Mouse (Mus musculus) layer of hippocampus, adult 2 months (tissue): ENCODE results near the gene 1810049J17Rik. TPM values are rescaled to one million over a fixed set of nuclear protein-coding genes. Genes with fewer than 3 reads are reported as not detected.

Experiments used
- DNase-seq, 2 experiments: peaks; one replicate each; pipeline ENCODE4 v3.0.0; 2022; ENCODE audit warnings: low spot score in 2 of 2
- H3K27ac ChIP-seq: fragments of 200-600 bp; 2 replicates; pipeline ENCODE4 v1.8.1; 2022
- H3K4me3 ChIP-seq: fragments of 200-600 bp; 2 replicates; pipeline ENCODE4 v1.8.1; 2022; ENCODE audit warnings: mild to moderate bottlenecking
- CTCF ChIP-seq: fragments of 200-600 bp; conservative IDR thresholded peaks from 2 replicates; pipeline ENCODE4 v1.8.1; 2022; ENCODE audit warnings: antibody characterized with exemption, mild to moderate bottlenecking, moderate library complexity
- total RNA-seq, 2 experiments: library from RNA; stranded (reverse); gene quantifications; 2 replicates each; pipeline ENCODE4 v1.2.3; 2021

Gene 1810049J17Rik
- total RNA-seq, 2 experiments from 2014 or later = 0.95 to 1.2 TPM

DNA sequence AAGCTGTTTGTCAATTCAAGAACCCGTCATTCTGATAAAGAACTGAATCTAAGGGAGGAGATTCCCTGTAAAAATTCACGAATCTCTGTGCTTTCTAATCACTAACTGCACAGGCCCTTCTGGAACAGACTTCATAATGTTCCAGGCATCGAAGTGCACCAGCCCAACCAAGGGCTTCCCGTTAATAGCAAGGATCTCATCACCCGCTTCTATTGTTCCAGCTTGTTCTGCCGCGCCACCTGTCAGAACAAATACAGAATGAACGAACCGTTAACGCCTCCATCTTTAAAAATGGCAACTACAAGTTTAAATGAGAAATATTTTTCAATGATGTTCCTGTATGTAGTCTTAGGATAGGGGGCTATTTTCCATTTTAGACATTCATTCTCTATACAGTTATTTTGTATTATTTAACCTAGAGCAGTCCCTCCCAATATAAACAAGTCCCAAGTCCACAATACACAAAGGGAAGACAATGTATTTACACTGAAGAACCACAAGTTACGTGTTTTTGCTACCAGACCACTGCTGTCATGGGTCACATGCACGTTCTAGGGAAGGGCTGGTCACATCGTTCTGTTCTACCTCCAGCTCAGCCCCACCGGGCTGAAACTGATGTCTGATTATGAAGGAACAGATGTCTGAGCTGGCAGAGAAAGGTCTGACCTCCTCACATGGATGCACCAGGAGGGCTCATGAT is 40.5 kb upstream of the 1810049J17Rik start:
- H3K4me3 ChIP-seq = no peak overlapping the region
- TF ChIP-seq CTCF = 0 out of 2 replicates have a peak, but pooled peaks have one; percentile 11
- peak overlapping the region; percentile 85 for H3K27ac ChIP-seq
- peak; percentile 48 to 52 for DNase-seq

DNA sequence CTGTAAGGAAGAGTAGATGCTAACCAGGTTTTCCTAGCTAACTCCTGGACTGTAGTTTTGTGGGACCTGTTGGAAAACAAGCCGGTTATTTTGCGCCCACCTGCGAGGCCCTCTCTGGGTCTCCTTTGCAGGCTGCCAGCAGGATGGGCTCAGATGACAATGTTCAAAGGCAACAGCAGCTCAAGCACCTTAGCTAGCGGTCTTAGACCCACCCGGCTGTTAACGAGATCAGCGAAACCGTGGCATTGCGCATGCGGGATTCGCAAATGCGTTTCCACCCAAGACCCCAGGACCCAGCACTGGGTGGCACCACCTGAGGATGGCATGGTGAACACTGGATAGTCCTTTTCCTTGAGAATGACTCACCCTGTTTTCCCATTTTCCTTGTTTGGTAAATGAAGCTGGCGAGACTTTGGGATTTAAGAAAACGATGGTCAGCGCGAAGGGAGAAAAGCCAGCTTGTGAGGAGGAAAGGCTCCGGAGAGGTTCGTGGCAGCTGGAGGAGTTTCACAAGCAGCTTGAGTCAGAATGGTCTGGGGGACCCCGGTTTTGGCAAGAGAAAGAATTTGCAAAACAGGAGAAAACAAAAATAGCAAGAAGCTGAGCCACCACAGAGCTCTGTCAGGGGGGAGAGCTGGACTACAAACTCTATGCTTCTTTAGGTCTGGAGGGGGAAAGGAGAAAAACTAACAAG is 39.0 kb upstream of the 1810049J17Rik start:
- Histone ChIP-seq H3K27ac (peak overlapping the region; percentile 85; the same call in 1 of the 2 replicates), H3K4me3 (no peak overlapping the region)
- no peak for TF ChIP-seq CTCF
- DNase-seq = no peak

DNA sequence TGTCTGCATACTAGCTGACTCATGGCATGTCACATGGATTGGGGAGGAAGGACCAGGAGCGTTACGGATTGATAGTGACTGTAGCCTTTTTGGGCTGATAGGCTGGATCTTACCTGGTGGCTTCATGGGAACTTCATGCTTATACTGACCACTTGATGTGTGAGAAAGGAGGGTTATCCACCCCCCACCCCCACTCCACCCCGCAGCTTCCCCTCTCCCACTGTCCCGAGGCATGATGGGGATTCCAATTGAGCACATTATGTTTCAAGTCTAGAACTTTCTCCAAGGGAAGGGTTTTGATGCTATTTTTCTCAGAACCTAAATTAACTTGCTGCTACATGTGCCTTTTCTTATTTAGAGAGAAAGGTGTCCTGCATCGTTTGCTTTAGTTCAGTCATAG is 36.7 kb upstream of the 1810049J17Rik start:
- Histone ChIP-seq H3K27ac (no peak overlapping the region), H3K4me3 (no peak overlapping the region)
- DNase-seq = no peak
- TF ChIP-seq CTCF = no peak

DNA sequence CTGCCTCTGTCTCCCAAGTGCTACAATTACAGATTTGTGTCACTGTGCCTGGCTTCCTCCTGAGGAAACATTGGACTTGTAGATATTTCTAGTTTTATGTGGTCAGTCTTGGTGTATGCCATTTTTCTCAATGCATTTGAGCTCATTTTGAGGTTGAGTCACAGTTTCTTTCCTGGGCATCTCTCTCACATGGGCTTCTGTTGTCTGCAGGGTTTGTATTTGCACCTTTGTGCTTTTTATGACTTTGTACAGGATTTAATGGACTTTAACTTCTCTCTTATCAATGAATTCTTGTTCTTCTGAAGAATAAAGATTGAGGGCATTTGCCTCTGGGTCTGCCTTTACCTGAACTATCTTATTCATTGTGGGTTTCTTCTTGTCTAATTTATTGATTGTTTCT is 35.8 kb upstream of the 1810049J17Rik start:
- TF ChIP-seq CTCF = no peak
- Histone ChIP-seq H3K27ac (no peak overlapping the region), H3K4me3 (no peak overlapping the region)
- no peak for DNase-seq

DNA sequence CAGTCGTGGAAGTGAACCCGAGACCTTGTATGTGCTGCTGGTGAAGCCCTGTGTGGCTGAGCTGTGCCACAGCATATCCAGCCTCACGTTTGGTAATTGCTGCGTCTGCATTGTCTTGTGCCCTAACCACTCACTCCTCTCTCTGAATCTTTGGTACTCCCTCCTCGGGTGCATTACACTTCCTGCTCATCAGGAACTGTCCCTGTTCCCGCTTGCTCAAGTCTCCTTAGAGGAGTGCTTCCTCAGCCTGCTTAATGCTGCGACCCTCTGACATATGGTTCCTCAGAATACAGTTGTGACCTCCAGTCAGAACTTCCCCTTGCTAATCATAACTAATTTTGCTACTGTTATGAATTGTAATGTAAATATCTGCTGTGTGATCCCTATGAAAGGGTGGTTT is 34.2 kb upstream of the 1810049J17Rik start:
- no peak for DNase-seq
- TF ChIP-seq CTCF = no peak
- Histone ChIP-seq H3K27ac (no peak overlapping the region), H3K4me3 (no peak overlapping the region)

- Histone ChIP-seq H3K27ac (no peak overlapping the region), H3K4me3 (no peak overlapping the region)
- no peak for TF ChIP-seq CTCF
- DNase-seq = no peak
These were observed 33.6 kb upstream of the 1810049J17Rik start for GRCm38 (mm10) chr15:12355261-12355660.

DNA sequence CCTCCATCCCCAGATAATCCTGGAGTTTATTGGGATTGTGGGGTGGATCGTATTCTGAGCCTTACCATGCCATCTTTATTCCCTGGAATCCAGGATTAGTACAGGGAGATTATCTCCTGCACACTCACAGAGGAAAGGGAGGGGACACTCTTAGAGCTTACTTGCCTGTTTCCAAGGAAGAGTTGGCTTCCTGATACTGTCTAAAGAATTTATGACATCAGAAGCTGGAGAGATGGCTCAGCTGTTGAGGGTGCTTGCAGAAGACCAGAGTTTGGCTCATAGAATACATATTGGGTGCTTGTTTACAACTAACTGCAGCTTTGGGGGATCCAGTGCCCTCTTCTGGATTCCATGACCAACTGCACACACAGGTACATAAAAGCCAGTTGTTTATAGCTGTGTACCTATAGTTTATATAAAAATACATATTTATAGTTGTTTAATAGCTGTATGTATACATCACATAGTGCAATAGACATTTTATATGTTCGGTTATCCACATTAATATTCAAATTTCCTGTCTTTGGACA is 32.6 kb upstream of the 1810049J17Rik start:
- peak; percentile 50 for TF ChIP-seq CTCF
- no peak overlapping the region for H3K4me3 ChIP-seq

GRCm38 (mm10) chr15:12351470-12351869 is 29.8 kb upstream of the 1810049J17Rik start:
- no peak for TF ChIP-seq CTCF
- H3K4me3 ChIP-seq = no peak overlapping the region
- H3K27ac ChIP-seq = no peak overlapping the region
- DNase-seq = no peak

More for the DNA sequence above, 32.6 kb upstream of the 1810049J17Rik start:
- no peak for DNase-seq
- no peak overlapping the region for H3K27ac ChIP-seq

GRCm38 (mm10) chr15:12349840-12350239 is 28.1 kb upstream of the 1810049J17Rik start:
- no peak for DNase-seq
- H3K4me3 ChIP-seq = no peak overlapping the region
- H3K27ac ChIP-seq = no peak overlapping the region
- TF ChIP-seq CTCF = no peak

- DNase-seq = no peak
- no peak overlapping the region for H3K27ac ChIP-seq
- no peak overlapping the region for H3K4me3 ChIP-seq
- TF ChIP-seq CTCF = no peak
These were observed 27.3 kb upstream of the 1810049J17Rik start for GRCm38 (mm10) chr15:12348950-12349349.

DNA sequence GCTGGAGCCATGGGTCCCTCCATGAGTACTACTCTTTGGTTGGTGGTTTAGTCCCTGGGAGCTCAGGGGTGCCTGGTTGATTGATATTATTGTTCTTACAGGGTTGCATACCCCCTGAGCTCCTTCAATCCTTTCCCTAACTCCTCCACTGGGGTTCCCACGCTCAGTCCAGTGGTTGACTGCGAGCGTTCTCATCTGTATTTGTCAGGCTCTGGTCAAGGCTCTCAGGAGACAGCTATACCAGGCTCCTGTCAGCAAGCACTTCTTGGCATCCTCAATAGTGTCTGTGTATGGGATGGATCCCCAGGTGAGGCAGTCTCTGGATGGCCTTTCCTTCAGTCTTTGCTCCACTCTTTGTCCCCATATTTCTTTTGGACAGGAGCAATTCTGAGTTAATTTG is 25.2 kb upstream of the 1810049J17Rik start:
- H3K4me3 ChIP-seq = no peak overlapping the region
- no peak for DNase-seq
- no peak for TF ChIP-seq CTCF
- H3K27ac ChIP-seq = no peak overlapping the region

GRCm38 (mm10) chr15:12341401-12341758 is 19.7 kb upstream of the 1810049J17Rik start:
- DNase-seq = no peak
- no peak for TF ChIP-seq CTCF
- Histone ChIP-seq H3K27ac (no peak overlapping the region), H3K4me3 (no peak overlapping the region)

DNA sequence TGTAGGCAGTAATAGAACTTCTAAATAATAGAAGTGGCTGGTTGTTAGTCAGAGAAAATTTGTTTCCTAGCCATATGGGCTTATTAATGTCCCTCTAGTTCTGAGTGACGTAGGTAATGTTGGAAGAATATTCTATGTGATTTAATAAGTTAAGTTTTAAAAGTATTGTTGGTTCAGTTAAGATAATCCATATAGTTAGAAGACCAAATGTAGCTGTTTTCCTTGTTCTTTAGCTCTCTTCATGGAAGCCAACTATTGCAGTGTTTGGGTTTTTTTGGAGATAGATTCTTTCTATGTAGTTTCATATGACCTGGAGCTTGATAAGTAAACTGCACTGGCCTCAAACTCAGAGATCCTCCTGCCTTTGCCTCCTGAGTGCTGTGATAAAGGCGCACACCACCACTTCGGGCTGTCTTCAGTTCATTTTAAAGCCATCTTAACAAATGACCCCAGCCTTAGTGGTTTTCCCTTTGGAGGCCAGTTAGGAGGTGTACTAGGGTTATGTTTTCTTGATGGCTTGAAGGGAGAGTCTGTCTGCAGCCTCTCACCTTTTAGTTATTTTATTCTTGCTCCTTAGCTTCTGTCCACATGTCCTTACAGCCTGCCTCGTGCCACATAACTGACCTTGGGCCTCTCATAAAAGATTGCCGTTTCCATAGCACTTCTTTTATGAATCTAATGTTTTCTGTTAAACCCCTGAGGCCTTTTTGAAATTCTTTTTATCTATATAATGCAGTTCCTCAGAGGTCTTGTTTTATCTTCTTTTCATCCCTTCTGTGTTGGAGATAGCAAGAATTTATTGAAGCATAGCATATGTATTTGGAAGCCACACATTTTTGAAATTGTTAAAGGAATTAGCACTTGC is 19.1 kb upstream of the 1810049J17Rik start:
- no peak for DNase-seq
- TF ChIP-seq CTCF = no peak
- H3K27ac ChIP-seq = no peak overlapping the region
- no peak overlapping the region for H3K4me3 ChIP-seq
